Mouse (Mus musculus): ENCODE data around the gene Wdr20.

Wdr20 gene

DNA sequence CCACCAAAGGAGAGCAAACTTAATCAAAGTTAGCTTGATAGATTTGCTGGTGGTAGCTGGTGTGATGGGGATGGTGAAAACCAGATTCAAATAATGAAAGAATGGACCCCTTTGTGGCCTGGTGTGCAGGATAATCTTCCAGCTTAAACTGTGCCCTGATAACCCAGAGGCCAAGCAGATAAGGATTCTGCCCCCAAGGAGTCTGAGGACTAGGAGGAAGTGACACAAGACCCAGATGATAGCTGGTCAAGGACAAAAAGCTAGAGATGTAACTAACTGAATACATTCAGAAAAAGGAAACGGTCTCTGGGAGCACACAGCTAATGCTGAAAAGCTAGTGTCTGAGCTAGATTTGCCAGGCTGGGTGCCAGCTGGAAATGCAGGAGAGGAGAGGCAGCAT is 114.2 kb downstream of the Wdr20 start:
- DNase-seq (ENCODE audit: low read depth, low spot score) = no peak

Data from CD4-positive, CD25-positive, alpha-beta regulatory T cell, adult 2 months (primary cell).